Mouse (Mus musculus) lung, postnatal 0 days (tissue): ENCODE results near the gene Cbx8. TPM values are rescaled to one million over a fixed set of nuclear protein-coding genes. Genes with fewer than 3 reads are reported as not detected.

ENCODE experiments used
- ATAC-seq: fragments of 200-750 bp; cut with Nextera tagmentation; 2 replicates; pipeline ENCODE4 v1.8.0; 2017; ENCODE audit warnings: moderate library complexity
- DNase-seq: peaks from one replicate; pipeline ENCODE4 v3.0.0-alpha.2; 2016; ENCODE audit warnings: low spot score
- H3K27ac ChIP-seq: fragments of 300-500 bp; sonication (generic); 2 replicates; pipeline ENCODE4 v1.5.1; 2014; ENCODE audit warnings: antibody characterized with exemption, mild to moderate bottlenecking, low read length, mixed read lengths
- H3K27me3 ChIP-seq: fragments of 300-500 bp; sonication (generic); replicated peaks from 2 replicates; pipeline ENCODE4 v1.6.1; 2014; ENCODE audit warnings: low read length, mixed read lengths; ENCODE audit not compliant: insufficient read depth
- H3K36me3 ChIP-seq: fragments of 300-500 bp; sonication (generic); 2 replicates; pipeline ENCODE4 v1.6.1; 2014; ENCODE audit warnings: low read length, mixed read lengths; ENCODE audit not compliant: insufficient read depth
- H3K4me1 ChIP-seq: fragments of 300-500 bp; sonication (generic); 2 replicates; pipeline ENCODE4 v1.6.1; 2014; ENCODE audit warnings: antibody characterized with exemption, low read depth, low read length, mixed read lengths; ENCODE audit not compliant: insufficient read depth
- H3K4me2 ChIP-seq: fragments of 300-500 bp; sonication (generic); replicated peaks from 2 replicates; pipeline ENCODE4 v1.6.1; 2014; ENCODE audit warnings: low read depth, mild to moderate bottlenecking, low read length, moderate library complexity, mixed read lengths
- H3K4me3 ChIP-seq: fragments of 300-500 bp; sonication (generic); 2 replicates; pipeline ENCODE4 v1.5.1; 2014; ENCODE audit warnings: low read depth, low read length
- H3K9ac ChIP-seq: fragments of 300-500 bp; sonication (generic); replicated peaks from 2 replicates; pipeline ENCODE4 v1.6.1; 2014; ENCODE audit warnings: low read depth, mild to moderate bottlenecking
- H3K9me3 ChIP-seq: fragments of 300-500 bp; sonication (generic); 2 replicates; pipeline ENCODE4 v1.6.1; 2016; ENCODE audit warnings: low read length, mixed read lengths
- CTCF ChIP-seq: IDR thresholded peaks from 2 replicates; pipeline ENCODE4 v1.5.1; 2016; ENCODE audit warnings: antibody characterized with exemption, mild to moderate bottlenecking
- EP300 ChIP-seq: IDR thresholded peaks from 2 replicates; pipeline ENCODE4 v1.6.1; 2016; ENCODE audit warnings: antibody characterized with exemption, mild to moderate bottlenecking, control low read depth
- WGBS: fragments of 180-500 bp; shearing (Covaris S2); extraction: QIAGEN DNeasy Blood & Tissue Kit; methylation state at CpG from one replicate; pipeline ENCODE4 v1.1.7; 2014; 5-methylcytosine and 5-hydroxymethylcytosine counted together
- polyA plus RNA-seq: library from polyadenylated mRNA; unstranded; fragments of >200 nt; fragmentation: Nextera tagmentation; extraction: Ambion mirVana; gene quantifications from 2 replicates; pipeline ENCODE4 v1.2.1, GENCODE M21; 2015

The Cbx8 gene
- polyA plus RNA-seq, 1 experiment from 2014 or later, result 9.4 TPM

DNA sequence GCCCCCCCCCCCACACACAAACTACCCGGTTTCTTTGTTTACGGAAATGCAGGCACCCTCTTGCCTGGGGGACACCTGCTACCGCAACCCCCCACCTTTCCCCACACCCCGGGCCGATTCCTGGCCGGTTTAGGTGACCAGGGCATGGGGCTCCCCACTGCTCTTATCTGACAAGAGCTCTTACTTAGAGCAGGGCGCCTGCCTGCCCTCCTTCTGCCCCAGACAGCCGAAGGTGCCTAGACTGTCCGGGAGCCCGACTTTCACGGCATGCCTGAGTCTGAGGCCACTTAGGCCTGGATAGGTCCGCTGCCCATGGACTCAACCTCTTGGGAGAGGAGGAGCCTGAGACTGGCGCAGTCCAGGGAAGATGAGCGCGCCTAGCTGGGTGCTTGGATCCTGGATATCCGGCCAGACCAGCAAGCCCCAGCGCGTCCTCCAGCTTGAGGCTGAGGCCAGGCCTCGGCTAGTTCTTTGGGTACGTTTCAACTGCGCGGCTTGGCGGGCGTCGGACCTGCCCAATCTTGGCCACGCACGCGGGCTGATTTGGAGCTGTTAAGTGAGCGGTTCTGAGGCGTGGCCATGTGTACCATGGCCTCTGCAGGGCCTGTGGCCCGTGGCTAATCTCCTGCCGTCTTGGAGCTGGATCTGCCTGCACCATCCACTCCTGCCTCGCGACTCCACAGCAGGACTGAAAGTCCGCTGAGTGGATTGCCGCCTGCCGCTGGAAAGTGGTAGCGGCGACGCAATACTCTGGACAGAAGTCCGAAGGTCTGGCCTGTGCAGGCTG lies 4.0 kb upstream of the Cbx8 start:
- Histone ChIP-seq H3K27me3 (peaks cover 79% of the 10 kb centered on the region), H3K4me3 (no peak overlapping the region), H3K9ac (no peak overlapping the region), H3K4me2 (peak overlapping the region; percentile 14; the same call in 1 of the 2 replicates), H3K9me3 (no peaks in the 10 kb centered on the region), H3K4me1 (peaks cover 23% of the 10 kb centered on the region), H3K27ac (no peak overlapping the region), H3K36me3 (no peaks in the 10 kb centered on the region)
- TF ChIP-seq CTCF (peak; percentile 63), EP300 (no peak)
- peak; percentile 59 for DNase-seq
- WGBS, result 3% methylated on average over 41 of the region's 41 CpGs
- no peak for ATAC-seq

DNA sequence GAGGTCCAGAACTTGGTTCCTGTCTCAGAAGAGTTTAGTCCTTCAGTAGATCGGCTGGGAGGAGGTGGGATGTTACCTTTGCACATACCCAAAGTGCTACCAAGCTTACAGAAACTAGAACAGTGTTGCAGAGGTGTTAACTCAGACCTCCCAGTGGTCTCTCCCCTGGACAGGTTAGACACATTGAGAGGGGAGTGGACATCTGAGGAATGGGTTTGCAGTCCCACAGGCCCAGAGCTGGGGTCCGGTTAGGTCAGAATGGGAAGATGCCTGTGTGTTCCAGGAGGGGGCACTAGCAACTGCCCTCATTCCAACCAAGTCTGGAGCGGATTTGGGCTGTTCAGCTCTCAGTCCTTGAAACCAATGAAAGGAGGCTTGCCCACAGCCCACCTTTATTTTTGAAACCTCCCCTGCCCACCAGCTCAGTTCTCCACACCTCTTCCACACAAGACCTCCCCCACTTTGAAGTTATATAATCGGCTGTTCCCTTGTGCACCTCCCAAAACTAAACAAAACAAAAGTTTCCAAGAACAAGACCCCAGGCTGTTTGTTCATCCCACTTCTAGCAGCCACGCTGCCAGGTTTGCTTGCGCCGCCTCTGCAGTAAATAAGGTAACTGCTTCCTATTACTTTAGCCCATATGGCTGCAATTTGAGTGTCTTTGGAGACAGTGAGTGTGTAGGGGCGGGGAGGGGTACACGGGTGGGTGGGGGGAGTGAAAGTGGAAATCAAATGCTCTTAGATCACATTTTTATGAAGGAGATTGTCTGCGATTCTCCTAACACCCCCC lies 3.2 kb upstream of the Cbx8 start:
- no peak for ATAC-seq
- peaks cover 23% of the 10 kb centered on the region for H3K4me1 ChIP-seq
- DNase-seq, result peak; percentile 64
- no peak overlapping the region for H3K27ac ChIP-seq
- no peak overlapping the region for H3K4me3 ChIP-seq
- peak; percentile 70 for TF ChIP-seq CTCF
- no peak for TF ChIP-seq EP300
- no peak overlapping the region for H3K9ac ChIP-seq
- H3K36me3 ChIP-seq, result no peaks in the 10 kb centered on the region
- 0 out of 2 replicates have a peak overlapping the region, but pooled peaks have one; percentile 14 for H3K4me2 ChIP-seq
- WGBS, result 8% methylated on average over 10 of the region's 10 CpGs
- H3K9me3 ChIP-seq, result no peaks in the 10 kb centered on the region
- peaks cover 71% of the 10 kb centered on the region for H3K27me3 ChIP-seq

DNA sequence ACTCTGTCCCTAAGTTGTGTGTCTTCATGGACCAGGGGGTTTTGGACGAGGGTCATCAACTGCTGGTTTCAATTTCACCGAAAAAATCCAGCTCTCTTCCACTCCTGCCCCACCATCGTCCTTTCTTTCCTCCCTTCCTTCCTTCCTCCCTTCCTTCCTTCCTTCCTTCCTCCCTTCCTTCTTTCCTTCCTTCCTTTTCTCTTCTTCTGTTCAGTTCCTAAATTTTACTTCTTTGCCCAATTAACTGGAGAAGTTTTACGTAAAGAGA lies 2.4 kb upstream of the Cbx8 start:
- H3K4me2 ChIP-seq, result no peak overlapping the region
- H3K4me3 ChIP-seq, result 0 out of 2 replicates have a peak overlapping the region, but pooled peaks have one; percentile 15
- peaks cover 64% of the 10 kb centered on the region for H3K27me3 ChIP-seq
- H3K36me3 ChIP-seq, result no peaks in the 10 kb centered on the region; the same call in 1 of the 2 replicates
- no peak overlapping the region for H3K9ac ChIP-seq
- peaks cover 23% of the 10 kb centered on the region for H3K4me1 ChIP-seq
- 5% methylated on average over 4 of the region's 4 CpGs for WGBS
- ATAC-seq (no peak), DNase-seq (no peak)
- H3K9me3 ChIP-seq, result no peaks in the 10 kb centered on the region
- TF ChIP-seq EP300 (no peak), CTCF (no peak)
- H3K27ac ChIP-seq, result no peak overlapping the region

DNA sequence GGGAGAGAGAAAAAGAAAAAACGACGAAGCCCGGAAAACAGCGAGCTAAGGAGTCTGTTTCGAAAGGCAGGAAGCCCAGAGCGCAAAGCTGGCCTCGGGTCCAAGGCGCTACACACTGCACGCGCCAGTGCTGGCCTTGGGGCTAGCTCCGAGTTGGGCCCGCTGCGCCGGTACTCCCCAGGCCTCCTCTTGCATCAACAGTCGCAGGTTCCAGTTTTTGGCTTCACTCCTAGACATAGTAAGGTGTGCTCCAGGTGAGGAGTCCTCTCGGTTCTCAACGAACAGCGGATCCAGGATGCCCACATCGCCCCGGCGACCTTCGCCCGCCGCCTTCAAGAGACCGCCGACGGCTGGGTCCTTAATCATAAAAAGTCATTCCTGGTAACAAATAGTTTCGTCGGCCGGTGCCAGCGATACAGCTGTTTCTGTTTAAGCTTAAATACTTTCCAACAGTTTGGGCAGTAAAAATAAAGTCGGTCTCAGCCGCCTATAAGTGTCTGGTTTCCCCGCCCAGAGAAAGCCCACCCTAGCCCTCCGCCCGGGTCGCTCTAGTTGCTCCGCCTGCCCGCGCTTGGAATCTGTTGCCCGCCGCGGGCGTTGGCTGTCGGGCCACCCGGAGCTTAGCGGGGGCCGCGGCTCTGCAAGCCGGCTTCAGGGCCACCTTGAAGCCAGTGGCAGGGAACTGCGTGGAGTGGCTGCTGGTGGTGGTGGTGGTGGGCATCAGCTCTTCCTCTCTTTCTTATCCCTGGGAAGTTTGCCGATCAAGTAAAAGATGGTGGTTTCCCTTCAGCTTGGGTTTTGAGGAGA lies 1.9 kb upstream of the Cbx8 start:
- ATAC-seq, result no peak
- WGBS, result 2% methylated on average over 52 of the region's 52 CpGs
- Histone ChIP-seq H3K4me2 (peak overlapping the region; percentile 99; the same call in 1 of the 2 replicates), H3K4me3 (peak overlapping the region; percentile 15), H3K4me1 (peaks cover 23% of the 10 kb centered on the region), H3K27me3 (peaks cover 59% of the 10 kb centered on the region), H3K36me3 (no peaks in the 10 kb centered on the region; the same call in 1 of the 2 replicates), H3K9ac (no peak overlapping the region), H3K27ac (no peak overlapping the region), H3K9me3 (no peaks in the 10 kb centered on the region)
- peak; percentile 38 for DNase-seq
- TF ChIP-seq EP300 (no peak), CTCF (no peak)

DNA sequence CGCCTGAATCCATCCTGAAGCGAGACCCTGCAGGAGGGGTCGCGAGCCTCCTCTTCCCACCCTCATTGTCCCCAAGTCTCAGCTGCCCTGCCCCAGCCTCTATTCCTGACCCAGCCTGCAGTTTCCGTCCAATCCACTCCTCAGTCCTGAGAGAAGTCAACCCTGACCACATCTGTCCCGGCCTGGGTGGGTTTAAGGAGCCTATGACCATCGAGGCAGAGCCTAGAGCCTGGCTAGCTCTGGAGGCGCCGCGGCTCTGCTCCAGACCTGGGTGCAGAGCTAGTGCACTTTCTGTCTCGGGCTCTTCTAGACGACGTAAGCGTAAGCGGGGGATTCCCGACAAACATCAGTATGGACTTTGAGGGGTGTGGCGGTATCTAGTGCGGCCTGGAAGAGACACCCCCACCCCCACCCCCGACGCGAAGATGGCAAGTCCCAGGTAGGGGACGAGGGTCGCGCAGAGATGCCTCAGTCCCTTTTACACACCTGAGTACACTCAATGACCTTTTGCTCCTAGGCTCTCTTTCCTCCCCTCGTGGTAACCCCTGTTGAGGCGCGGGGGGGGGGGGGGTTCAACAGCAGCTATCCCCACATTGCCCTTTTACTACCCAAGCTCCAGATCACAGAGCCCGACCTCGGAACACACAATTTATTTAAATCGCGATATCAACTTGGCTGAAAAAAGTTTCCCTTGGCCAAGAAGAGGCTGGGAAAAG lies 1.1 kb upstream of the Cbx8 start:
- Histone ChIP-seq H3K9ac (no peak overlapping the region), H3K4me3 (peak overlapping the region; percentile 63), H3K27me3 (peaks cover 53% of the 10 kb centered on the region), H3K4me2 (peak overlapping the region; percentile 99), H3K4me1 (peaks cover 26% of the 10 kb centered on the region), H3K27ac (no peak overlapping the region), H3K9me3 (no peaks in the 10 kb centered on the region), H3K36me3 (no peaks in the 10 kb centered on the region; the same call in 1 of the 2 replicates)
- ATAC-seq (no peak), DNase-seq (peak; percentile 15)
- no peak for TF ChIP-seq CTCF
- no peak for TF ChIP-seq EP300
- 2% methylated on average over 28 of the region's 31 CpGs for WGBS
